Mouse (Mus musculus): ENCODE data around the gene Znrf3. TPM values are rescaled to one million over a fixed set of nuclear protein-coding genes. Genes with fewer than 3 reads are reported as not detected.

The Znrf3 gene
- total RNA-seq, 2 experiments from 2014 or later: 18.3 to 22.5 TPM

- no peak for DNase-seq (ENCODE audit: low spot score in 2 of 2)
Observed at GRCm38 (mm10) chr11:5272536-5273234, 172.0 kb downstream of the Znrf3 start.

GRCm38 (mm10) chr11:5272066-5272360, 172.6 kb downstream of the Znrf3 start:
- no peak for DNase-seq (ENCODE audit: low spot score in 2 of 2)

- no peak for DNase-seq (ENCODE audit: low spot score in 2 of 2)
Observed at GRCm38 (mm10) chr11:5271274-5272065, 173.2 kb downstream of the Znrf3 start.

GRCm38 (mm10) chr11:5269846-5270461, 174.7 kb downstream of the Znrf3 start:
- DNase-seq (ENCODE audit: low spot score in 2 of 2): no peak

- no peak for DNase-seq (ENCODE audit: low spot score in 2 of 2)
Observed at GRCm38 (mm10) chr11:5265764-5266163, 178.9 kb downstream of the Znrf3 start.

- no peak for DNase-seq (ENCODE audit: low spot score in 2 of 2)
Observed at GRCm38 (mm10) chr11:5263078-5263730, 181.4 kb downstream of the Znrf3 start.

- DNase-seq (ENCODE audit: low spot score in 2 of 2): peak; percentile 88 to 92
Observed at GRCm38 (mm10) chr11:5261508-5262392, 182.9 kb downstream of the Znrf3 start, which contains the start of gene Kremen1. Kremen1 (minus strand) TSS chr11:5261558.

GRCm38 (mm10) chr11:5260942-5261459, 183.6 kb downstream of the Znrf3 start:
- peak; percentile 51 to 53 for DNase-seq (ENCODE audit: low spot score in 2 of 2)

- DNase-seq (ENCODE audit: low spot score in 2 of 2): no peak
Observed at GRCm38 (mm10) chr11:5259944-5260598, 184.6 kb downstream of the Znrf3 start.

GRCm38 (mm10) chr11:5258036-5258435, 186.6 kb downstream of the Znrf3 start:
- DNase-seq (ENCODE audit: low spot score in 2 of 2): no peak

- DNase-seq (ENCODE audit: low spot score in 2 of 2): no peak
Observed at GRCm38 (mm10) chr11:5257151-5257862, 187.3 kb downstream of the Znrf3 start.

- DNase-seq (ENCODE audit: low spot score in 2 of 2): no peak
Observed at GRCm38 (mm10) chr11:5255509-5256014, 189.1 kb downstream of the Znrf3 start.

- no peak for DNase-seq (ENCODE audit: low spot score in 2 of 2)
Observed at GRCm38 (mm10) chr11:5254016-5254415, 190.6 kb downstream of the Znrf3 start.

GRCm38 (mm10) chr11:5253528-5253927, 191.1 kb downstream of the Znrf3 start:
- no peak for DNase-seq (ENCODE audit: low spot score in 2 of 2)

- no peak for DNase-seq (ENCODE audit: low spot score in 2 of 2)
Observed at GRCm38 (mm10) chr11:5252727-5253126, 191.9 kb downstream of the Znrf3 start.

- no peak for DNase-seq (ENCODE audit: low spot score in 2 of 2)
Observed at GRCm38 (mm10) chr11:5251112-5251511, 193.5 kb downstream of the Znrf3 start.

- DNase-seq (ENCODE audit: low spot score in 2 of 2): no peak
Observed at GRCm38 (mm10) chr11:5248200-5248599, 196.4 kb downstream of the Znrf3 start.

- DNase-seq (ENCODE audit: low spot score in 2 of 2): no peak
Observed at GRCm38 (mm10) chr11:5245431-5245830, 199.2 kb downstream of the Znrf3 start.

- no peak for DNase-seq (ENCODE audit: low spot score in 2 of 2)
Observed at GRCm38 (mm10) chr11:5244749-5245130, 199.9 kb downstream of the Znrf3 start.
